Mouse (Mus musculus) layer of hippocampus, postnatal 36 days (tissue): ENCODE measurements around the gene Plppr1. TPM values are rescaled to one million over a fixed set of nuclear protein-coding genes. Genes with fewer than 3 reads are reported as not detected.
A peak's percentile ranks its signal among the peaks of the same experiment; 100 is the strongest.

Experiments
- DNase-seq, 2 experiments: peaks; one replicate each; pipeline ENCODE4 v3.0.0; 2022
- total RNA-seq, 2 experiments: library from RNA; stranded (reverse); gene quantifications; 2 replicates each; pipeline ENCODE4 v1.2.3; 2021

Gene Plppr1
- 1 to 10 TPM; 8.5 to 8.6 TPM for total RNA-seq

GRCm38 (mm10) chr4:49059021-49059401 lies at the start of gene Plppr1:
Plppr1 (plus strand) TSS chr4:49059273.
- peak; percentile 32 to 34 for DNase-seq

GRCm38 (mm10) chr4:49016701-49017100 lies 42.4 kb upstream of the Plppr1 start:
- no peak for DNase-seq

GRCm38 (mm10) chr4:49023221-49023620 lies 35.9 kb upstream of the Plppr1 start:
- no peak for DNase-seq

GRCm38 (mm10) chr4:49038311-49038710 lies 20.8 kb upstream of the Plppr1 start:
- no peak for DNase-seq

GRCm38 (mm10) chr4:49039854-49040253 lies 19.2 kb upstream of the Plppr1 start:
- DNase-seq = no peak

GRCm38 (mm10) chr4:49041655-49042054 lies 17.4 kb upstream of the Plppr1 start:
- no peak for DNase-seq

GRCm38 (mm10) chr4:49050628-49051027 lies 8.4 kb upstream of the Plppr1 start:
- no peak for DNase-seq

- no peak for DNase-seq
These were observed 1.2 kb upstream of the Plppr1 start for GRCm38 (mm10) chr4:49057916-49058315.

GRCm38 (mm10) chr4:49058557-49058956 lies 516 bp upstream of the Plppr1 start:
- DNase-seq = no peak

- peak; percentile 35 to 36 for DNase-seq
These were observed 619 bp downstream of the Plppr1 start for GRCm38 (mm10) chr4:49059402-49060381.

- DNase-seq = no peak
These were observed 10.4 kb downstream of the Plppr1 start for GRCm38 (mm10) chr4:49069471-49069870.

- peak; percentile 17 to 26 for DNase-seq
These were observed 13.8 kb downstream of the Plppr1 start for GRCm38 (mm10) chr4:49072886-49073285.

GRCm38 (mm10) chr4:49075881-49076280 lies 16.8 kb downstream of the Plppr1 start:
- no peak for DNase-seq

GRCm38 (mm10) chr4:49079399-49079798 lies 20.3 kb downstream of the Plppr1 start:
- no peak for DNase-seq

GRCm38 (mm10) chr4:49088205-49088604 lies 29.1 kb downstream of the Plppr1 start:
- DNase-seq = no peak

- DNase-seq = no peak
These were observed 31.4 kb downstream of the Plppr1 start for GRCm38 (mm10) chr4:49090461-49090860.

GRCm38 (mm10) chr4:49099448-49099847 lies 40.4 kb downstream of the Plppr1 start:
- DNase-seq = no peak

GRCm38 (mm10) chr4:49101934-49102768 lies 43.1 kb downstream of the Plppr1 start:
- no peak for DNase-seq

- no peak for DNase-seq
These were observed 43.7 kb downstream of the Plppr1 start for GRCm38 (mm10) chr4:49102769-49103193.

- no peak for DNase-seq
These were observed 45.8 kb downstream of the Plppr1 start for GRCm38 (mm10) chr4:49104860-49105259.

- DNase-seq = no peak
These were observed 48.8 kb downstream of the Plppr1 start for GRCm38 (mm10) chr4:49107895-49108294.

- DNase-seq = no peak
These were observed 49.3 kb downstream of the Plppr1 start for GRCm38 (mm10) chr4:49108371-49108770.

GRCm38 (mm10) chr4:49109989-49110388 lies 50.9 kb downstream of the Plppr1 start:
- DNase-seq = no peak
